Mouse (Mus musculus) limb, embryonic 13.5 days (tissue): Measurements from ENCODE around the gene E2f8. TPM values are rescaled to one million over a fixed set of nuclear protein-coding genes. Genes with fewer than 3 reads are reported as not detected.

Experiments
- ATAC-seq: fragments of 200-750 bp; cut with Nextera tagmentation; 2 replicates; pipeline ENCODE4 v1.8.0; 2017; ENCODE audit warnings: low read depth, moderate number of reproducible peaks, moderate TSS enrichment; ENCODE audit not compliant: low FRiP score
- H3K27ac ChIP-seq: fragments of 300-500 bp; sonication (generic); 2 replicates; pipeline ENCODE4 v1.5.1; 2015; ENCODE audit warnings: inconsistent platforms, mild to moderate bottlenecking, moderate library complexity
- H3K27me3 ChIP-seq: fragments of 300-500 bp; sonication (generic); 2 replicates; pipeline ENCODE4 v1.6.1; 2015; ENCODE audit warnings: mild to moderate bottlenecking, inconsistent platforms
- H3K36me3 ChIP-seq: fragments of 300-500 bp; sonication (generic); 2 replicates; pipeline ENCODE4 v1.6.1; 2015; ENCODE audit warnings: inconsistent platforms, mild to moderate bottlenecking, moderate library complexity
- H3K4me1 ChIP-seq: fragments of 300-500 bp; sonication (generic); 2 replicates; pipeline ENCODE4 v1.6.1; 2015; ENCODE audit warnings: inconsistent platforms
- H3K4me2 ChIP-seq: fragments of 300-500 bp; sonication (generic); replicated peaks from 2 replicates; pipeline ENCODE4 v1.6.1; 2015; ENCODE audit warnings: inconsistent platforms, mild to moderate bottlenecking, moderate library complexity
- H3K4me3 ChIP-seq: fragments of 300-500 bp; sonication (generic); 2 replicates; pipeline ENCODE4 v1.5.1; 2015; ENCODE audit warnings: moderate library complexity, mild to moderate bottlenecking, inconsistent platforms
- H3K9ac ChIP-seq: fragments of 300-500 bp; sonication (generic); 2 replicates; pipeline ENCODE4 v1.6.1; 2015; ENCODE audit warnings: mild to moderate bottlenecking, inconsistent platforms
- H3K9me3 ChIP-seq: fragments of 300-500 bp; sonication (generic); 2 replicates; pipeline ENCODE4 v1.6.1; 2016; ENCODE audit warnings: inconsistent platforms
- WGBS: fragments of 180-500 bp; shearing (Covaris S2); methylation state at CpG from one replicate; pipeline ENCODE4 v1.1.7; 2015; 5-methylcytosine and 5-hydroxymethylcytosine counted together
- polyA plus RNA-seq: library from polyadenylated mRNA; unstranded; fragments of >200 nt; fragmentation: Nextera tagmentation; extraction: Ambion mirVana; gene quantifications from 2 replicates; pipeline ENCODE4 v1.2.1, GENCODE M21; 2015

E2f8 gene
- 15.9 and 17.2 TPM in 2 replicates for polyA plus RNA-seq

GRCm38 (mm10) chr7:48881486-48881885 lies at the start of gene E2f8:
Gene E2f8 (minus strand): TSS chr7:48881596.
- H3K4me1 ChIP-seq: peaks cover 43% of the 10 kb centered on the region
- H3K27me3 ChIP-seq: peaks cover 31% of the 10 kb centered on the region
- peak within 1 kb of the TSS; percentile 87 for H3K27ac ChIP-seq
- under 1% methylated on average over 32 of the region's 41 CpGs for WGBS
- peaks cover 14% of the 10 kb centered on the region; the same call in 1 of the 2 replicates for H3K36me3 ChIP-seq
- peak within 1 kb of the TSS; percentile 94 for H3K4me2 ChIP-seq
- H3K9me3 ChIP-seq: no peaks in the 10 kb centered on the region
- H3K9ac ChIP-seq: peak within 1 kb of the TSS; percentile 81
- ATAC-seq: peak; percentile 81
- peak within 1 kb of the TSS; percentile 82 for H3K4me3 ChIP-seq

GRCm38 (mm10) chr7:48930399-48930798 lies 49.0 kb upstream of the E2f8 start:
- no peak overlapping the region for H3K9ac ChIP-seq
- H3K4me3 ChIP-seq: no peak overlapping the region
- no peak overlapping the region for H3K27ac ChIP-seq
- peaks cover 13% of the 10 kb centered on the region; the same call in 1 of the 2 replicates for H3K4me1 ChIP-seq
- no peak overlapping the region for H3K4me2 ChIP-seq
- no peaks in the 10 kb centered on the region for H3K9me3 ChIP-seq
- H3K36me3 ChIP-seq: no peaks in the 10 kb centered on the region
- 0 out of 2 replicates have a peak, but pooled peaks cover 4% of the 10 kb centered on the region for H3K27me3 ChIP-seq
- ATAC-seq: no peak
- WGBS: 32% methylated on average over 5 of the region's 5 CpGs

- Histone ChIP-seq H3K36me3 (no peaks in the 10 kb centered on the region), H3K4me2 (no peak overlapping the region), H3K27ac (no peak overlapping the region), H3K4me1 (peaks cover 21% of the 10 kb centered on the region; the same call in 1 of the 2 replicates), H3K27me3 (0 out of 2 replicates have a peak, but pooled peaks cover 5% of the 10 kb centered on the region), H3K9ac (no peak overlapping the region), H3K9me3 (no peaks in the 10 kb centered on the region), H3K4me3 (no peak overlapping the region)
- ATAC-seq: no peak
- 25% methylated on average over 3 of the region's 3 CpGs for WGBS
These were observed 47.0 kb upstream of the E2f8 start for GRCm38 (mm10) chr7:48928364-48928763.

- peaks cover 17% of the 10 kb centered on the region; the same call in 1 of the 2 replicates for H3K4me1 ChIP-seq
- H3K27ac ChIP-seq: no peak overlapping the region
- no peak overlapping the region for H3K4me3 ChIP-seq
- no peak overlapping the region for H3K9ac ChIP-seq
- 78% methylated on average over 3 of the region's 3 CpGs for WGBS
- H3K36me3 ChIP-seq: no peaks in the 10 kb centered on the region
- ATAC-seq: no peak
- H3K4me2 ChIP-seq: no peak overlapping the region
- H3K27me3 ChIP-seq: 0 out of 2 replicates have a peak, but pooled peaks cover 5% of the 10 kb centered on the region
- no peaks in the 10 kb centered on the region for H3K9me3 ChIP-seq
These were observed 43.8 kb upstream of the E2f8 start for GRCm38 (mm10) chr7:48925214-48925613.

GRCm38 (mm10) chr7:48923620-48924019 lies 42.2 kb upstream of the E2f8 start:
- Histone ChIP-seq H3K4me2 (no peak overlapping the region), H3K4me3 (no peak overlapping the region), H3K27ac (no peak overlapping the region), H3K36me3 (no peaks in the 10 kb centered on the region), H3K27me3 (peaks cover 10% of the 10 kb centered on the region; the same call in 1 of the 2 replicates), H3K9me3 (no peaks in the 10 kb centered on the region), H3K9ac (no peak overlapping the region), H3K4me1 (peaks cover 14% of the 10 kb centered on the region; the same call in 1 of the 2 replicates)
- 46% methylated on average over 10 of the region's 10 CpGs for WGBS
- no peak for ATAC-seq

- ATAC-seq: no peak
These were observed 37.0 kb upstream of the E2f8 start for GRCm38 (mm10) chr7:48918389-48918788.

GRCm38 (mm10) chr7:48917988-48918387 lies 36.6 kb upstream of the E2f8 start:
- no peak overlapping the region for H3K27ac ChIP-seq
- H3K4me1 ChIP-seq: peaks cover 14% of the 10 kb centered on the region
- H3K9me3 ChIP-seq: no peaks in the 10 kb centered on the region
- H3K27me3 ChIP-seq: peaks cover 14% of the 10 kb centered on the region
- H3K36me3 ChIP-seq: no peaks in the 10 kb centered on the region
- H3K9ac ChIP-seq: no peak overlapping the region
- 34% methylated on average over 5 of the region's 5 CpGs for WGBS
- H3K4me2 ChIP-seq: no peak overlapping the region
- H3K4me3 ChIP-seq: no peak overlapping the region
- no peak for ATAC-seq

More at GRCm38 (mm10) chr7:48918389-48918788, 37.0 kb upstream of the E2f8 start:
- H3K9me3 ChIP-seq: no peaks in the 10 kb centered on the region
- no peak overlapping the region for H3K27ac ChIP-seq
- no peaks in the 10 kb centered on the region for H3K36me3 ChIP-seq
- no peak overlapping the region for H3K4me2 ChIP-seq
- H3K4me3 ChIP-seq: no peak overlapping the region
- WGBS: 40% methylated on average over 11 of the region's 11 CpGs
- H3K4me1 ChIP-seq: peaks cover 14% of the 10 kb centered on the region
- peaks cover 14% of the 10 kb centered on the region for H3K27me3 ChIP-seq
- H3K9ac ChIP-seq: no peak overlapping the region

GRCm38 (mm10) chr7:48917463-48917862 lies 36.1 kb upstream of the E2f8 start:
- Histone ChIP-seq H3K9me3 (no peaks in the 10 kb centered on the region), H3K27me3 (peaks cover 14% of the 10 kb centered on the region), H3K36me3 (no peaks in the 10 kb centered on the region), H3K9ac (no peak overlapping the region), H3K27ac (no peak overlapping the region), H3K4me1 (peaks cover 14% of the 10 kb centered on the region), H3K4me2 (no peak overlapping the region), H3K4me3 (no peak overlapping the region)
- WGBS: 34% methylated on average over 5 of the region's 5 CpGs
- no peak for ATAC-seq

- no peak overlapping the region for H3K9ac ChIP-seq
- peaks cover 14% of the 10 kb centered on the region for H3K4me1 ChIP-seq
- no peak overlapping the region for H3K4me2 ChIP-seq
- no peak overlapping the region for H3K27ac ChIP-seq
- H3K9me3 ChIP-seq: no peaks in the 10 kb centered on the region
- H3K36me3 ChIP-seq: no peaks in the 10 kb centered on the region
- 56% methylated on average over 12 of the region's 12 CpGs for WGBS
- no peak for ATAC-seq
- H3K4me3 ChIP-seq: no peak overlapping the region
- H3K27me3 ChIP-seq: peaks cover 14% of the 10 kb centered on the region
These were observed 33.5 kb upstream of the E2f8 start for GRCm38 (mm10) chr7:48914630-48915506.

- Histone ChIP-seq H3K4me3 (no peak overlapping the region), H3K27me3 (0 out of 2 replicates have a peak, but pooled peaks cover 2% of the 10 kb centered on the region), H3K27ac (no peak overlapping the region), H3K4me2 (no peak overlapping the region), H3K9me3 (no peaks in the 10 kb centered on the region), H3K9ac (no peak overlapping the region), H3K36me3 (no peaks in the 10 kb centered on the region), H3K4me1 (no peaks in the 10 kb centered on the region)
- no peak for ATAC-seq
These were observed 29.8 kb upstream of the E2f8 start for GRCm38 (mm10) chr7:48911146-48911545.

- Histone ChIP-seq H3K27ac (no peak overlapping the region), H3K4me2 (no peak overlapping the region), H3K9me3 (no peaks in the 10 kb centered on the region), H3K4me1 (no peaks in the 10 kb centered on the region), H3K27me3 (no peaks in the 10 kb centered on the region), H3K36me3 (no peaks in the 10 kb centered on the region), H3K4me3 (no peak overlapping the region), H3K9ac (no peak overlapping the region)
- no peak for ATAC-seq
- WGBS: 69% methylated on average over 6 of the region's 6 CpGs
These were observed 28.9 kb upstream of the E2f8 start for GRCm38 (mm10) chr7:48910282-48910681.

GRCm38 (mm10) chr7:48909342-48909671 lies 27.9 kb upstream of the E2f8 start:
- no peak for ATAC-seq
- Histone ChIP-seq H3K9ac (no peak overlapping the region), H3K4me2 (no peak overlapping the region), H3K36me3 (no peaks in the 10 kb centered on the region), H3K27ac (no peak overlapping the region), H3K4me3 (no peak overlapping the region), H3K4me1 (no peaks in the 10 kb centered on the region), H3K27me3 (no peaks in the 10 kb centered on the region), H3K9me3 (no peaks in the 10 kb centered on the region)
- WGBS: 45% methylated on average over 4 of the region's 4 CpGs
